Mouse (Mus musculus) spleen, adult 2 months (tissue): ENCODE measurements at regions not wholly inside any gene's neighbourhood (a gene's known extent, or its start where the extent isn't known, plus 50 kb on each side); places are given as distances from the start of the nearest gene placed in this dataset.

Experiments used
- DNase-seq, 2 experiments: peaks; one replicate each; pipeline versions ENCODE4 v3.0.0 to v3.0.0-alpha.2; 2012 to 2021; ENCODE audit warnings: low spot score in 2 of 2, low read depth in 1 of 2
- H3K27ac ChIP-seq: fragments of 200-500 bp; 2 replicates; pipeline ENCODE4 v1.5.1; 2012; ENCODE audit warnings: low read length, inconsistent platforms; ENCODE audit not compliant: insufficient read depth
- H3K27me3 ChIP-seq: fragments of 200-500 bp; 2 replicates; pipeline ENCODE4 v1.6.1; 2012; ENCODE audit warnings: mild to moderate bottlenecking, moderate library complexity, low read length, inconsistent platforms; ENCODE audit not compliant: control insufficient read depth, insufficient read depth
- H3K36me3 ChIP-seq: fragments of 200-500 bp; 2 replicates; pipeline ENCODE4 v1.6.1; 2012; ENCODE audit warnings: mild to moderate bottlenecking, low read length, inconsistent platforms; ENCODE audit not compliant: control insufficient read depth, insufficient read depth
- H3K4me1 ChIP-seq: fragments of 200-500 bp; 2 replicates; pipeline ENCODE4 v1.6.1; 2011; ENCODE audit warnings: inconsistent platforms; ENCODE audit not compliant: control insufficient read depth, insufficient read depth, insufficient read length
- H3K4me3 ChIP-seq: fragments of 200-500 bp; 2 replicates; pipeline ENCODE4 v1.5.1; 2011; ENCODE audit warnings: mild to moderate bottlenecking, inconsistent platforms; ENCODE audit not compliant: insufficient read depth, insufficient read length; ENCODE audit errors: extremely low read depth
- CTCF ChIP-seq: fragments of 200-500 bp; IDR thresholded peaks from 2 replicates; pipeline ENCODE4 v1.5.1; 2011; ENCODE audit warnings: mild to moderate bottlenecking, inconsistent platforms; ENCODE audit not compliant: insufficient read depth, insufficient read length, insufficient replicate concordance; ENCODE audit errors: extremely low read depth
- POLR2A ChIP-seq: fragments of 200-500 bp; IDR thresholded peaks from 2 replicates; pipeline ENCODE4 v1.6.1; 2011; ENCODE audit warnings: low read depth, low read length, inconsistent platforms
- WGBS: fragments of 180-500 bp; shearing (Covaris S2); methylation state at CpG from one replicate; pipeline ENCODE4 v1.1.7; 2018; 5-methylcytosine and 5-hydroxymethylcytosine counted together

GRCm38 (mm10) chr12:118784643-118785042 lies 61.5 kb upstream of the Sp8 start:
- Histone ChIP-seq H3K4me3 (no peak overlapping the region), H3K27ac (no peak overlapping the region), H3K4me1 (no peaks in the 10 kb centered on the region), H3K36me3 (no peaks in the 10 kb centered on the region), H3K27me3 (no peaks in the 10 kb centered on the region)
- TF ChIP-seq POLR2A (no peak), CTCF (no peak)
- no peak for DNase-seq
- 82% methylated on average over 1 of the region's 1 CpGs for WGBS

DNA sequence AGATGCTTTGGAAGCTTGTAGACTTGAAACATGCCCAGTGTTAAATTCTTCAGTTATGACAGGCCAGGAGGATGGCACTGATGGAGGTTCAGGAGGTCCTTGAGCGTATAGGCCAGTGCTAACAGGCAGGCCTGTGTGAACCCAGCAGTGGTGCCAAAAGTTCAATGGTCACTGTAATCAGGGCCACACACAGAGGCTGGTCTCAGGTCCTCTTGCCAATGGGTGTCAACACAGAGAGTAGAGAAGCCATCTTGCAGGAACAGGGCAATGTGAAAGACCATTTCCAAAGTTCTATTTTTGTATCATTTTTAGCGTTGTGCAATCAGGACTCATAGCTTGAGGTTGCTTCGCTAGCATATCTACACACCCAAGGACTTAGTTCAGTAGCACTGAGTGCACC lies 64.2 kb upstream of the Sp8 start:
- TF ChIP-seq POLR2A = no peak
- TF ChIP-seq CTCF = no peak
- H3K4me1 ChIP-seq = no peaks in the 10 kb centered on the region
- no peak overlapping the region for H3K4me3 ChIP-seq
- H3K36me3 ChIP-seq = no peaks in the 10 kb centered on the region
- no peak for DNase-seq
- no peaks in the 10 kb centered on the region for H3K27me3 ChIP-seq
- H3K27ac ChIP-seq = no peak overlapping the region
- WGBS = 83% methylated on average over 3 of the region's 3 CpGs

GRCm38 (mm10) chr12:118775463-118776064 lies 70.6 kb upstream of the Sp8 start:
- Histone ChIP-seq H3K27me3 (no peaks in the 10 kb centered on the region), H3K4me1 (no peaks in the 10 kb centered on the region), H3K36me3 (no peaks in the 10 kb centered on the region), H3K27ac (no peak overlapping the region), H3K4me3 (no peak overlapping the region)
- DNase-seq = no peak
- no peak for TF ChIP-seq POLR2A
- no peak for TF ChIP-seq CTCF
- whole genome bisulfite sequencing = 25% methylated on average over 1 of the region's 1 CpGs

DNA sequence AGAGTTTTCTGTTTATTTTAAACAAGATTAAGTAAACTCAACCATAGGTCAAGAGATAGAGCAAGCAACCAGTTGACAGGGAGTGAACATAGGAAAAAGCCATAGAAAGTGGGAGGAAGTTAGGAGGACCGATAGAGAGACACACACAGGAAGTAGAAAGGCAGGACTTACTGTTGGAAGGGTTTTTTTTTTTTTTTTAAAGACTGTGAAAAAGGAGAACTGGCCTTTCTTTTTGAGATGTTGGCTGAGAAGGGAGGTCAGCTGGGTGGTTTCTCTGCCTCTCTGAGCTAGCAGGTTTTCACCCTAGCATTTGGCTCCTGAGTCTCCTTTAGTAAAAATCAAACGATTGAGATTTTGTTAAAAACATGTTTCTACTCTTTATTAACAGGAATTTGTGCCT lies 73.3 kb upstream of the Sp8 start:
- no peaks in the 10 kb centered on the region for H3K36me3 ChIP-seq
- no peaks in the 10 kb centered on the region for H3K27me3 ChIP-seq
- no peak for DNase-seq
- no peaks in the 10 kb centered on the region for H3K4me1 ChIP-seq
- TF ChIP-seq CTCF (no peak), POLR2A (no peak)
- 38% methylated on average over 2 of the region's 2 CpGs for WGBS
- H3K4me3 ChIP-seq = no peak overlapping the region
- H3K27ac ChIP-seq = no peak overlapping the region

DNA sequence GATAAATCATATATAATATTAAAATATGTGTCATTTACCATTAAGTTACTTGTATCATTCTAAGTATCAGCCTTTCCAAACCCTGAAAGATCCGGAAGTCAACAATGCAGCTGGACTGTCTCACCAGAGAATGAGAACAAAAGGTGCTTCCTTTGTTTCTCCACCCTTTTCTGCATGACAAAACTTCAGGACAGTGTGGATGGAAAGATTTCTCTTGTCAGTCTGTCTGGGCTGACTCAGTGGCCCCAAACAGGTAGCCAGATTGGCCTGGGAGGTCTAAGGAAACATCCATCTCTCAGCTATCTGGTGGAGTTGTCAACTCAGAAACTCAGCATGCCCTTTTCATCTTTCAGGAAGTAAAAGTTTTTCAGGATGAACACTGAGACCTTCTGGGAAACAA lies 79.7 kb upstream of the Sp8 start:
- Histone ChIP-seq H3K27me3 (no peaks in the 10 kb centered on the region), H3K36me3 (no peaks in the 10 kb centered on the region), H3K27ac (no peak overlapping the region), H3K4me1 (no peaks in the 10 kb centered on the region), H3K4me3 (no peak overlapping the region)
- no peak for DNase-seq
- TF ChIP-seq POLR2A = no peak
- TF ChIP-seq CTCF = no peak
- WGBS = 73% methylated on average over 1 of the region's 1 CpGs

GRCm38 (mm10) chr12:118754076-118754475 lies 92.1 kb upstream of the Sp8 start:
- TF ChIP-seq POLR2A (no peak), CTCF (no peak)
- Histone ChIP-seq H3K27ac (no peak overlapping the region), H3K4me3 (no peak overlapping the region), H3K4me1 (no peaks in the 10 kb centered on the region), H3K27me3 (no peaks in the 10 kb centered on the region), H3K36me3 (no peaks in the 10 kb centered on the region)
- WGBS = 64% methylated on average over 2 of the region's 2 CpGs
- no peak for DNase-seq

DNA sequence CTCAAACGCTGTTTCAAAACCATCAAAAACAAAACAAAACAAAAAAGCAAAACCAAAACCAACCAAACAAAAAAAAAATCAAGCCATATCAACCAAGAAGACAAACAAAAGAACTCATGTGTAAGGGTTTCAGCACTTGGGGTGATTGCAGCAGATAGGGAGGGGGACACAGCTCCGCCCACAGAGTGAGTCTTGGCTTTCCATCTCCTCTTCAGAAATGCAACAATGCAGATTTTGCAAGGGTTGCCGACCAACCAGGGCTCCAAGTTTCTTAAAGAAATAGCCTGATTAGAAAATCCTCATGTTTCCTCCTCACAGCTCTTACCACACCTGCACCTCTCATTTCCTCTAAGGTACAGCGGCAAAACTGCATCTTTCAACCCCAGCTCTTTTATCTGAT lies 107.0 kb upstream of the Sp8 start:
- Histone ChIP-seq H3K27me3 (no peaks in the 10 kb centered on the region), H3K27ac (no peak overlapping the region), H3K36me3 (no peaks in the 10 kb centered on the region), H3K4me3 (no peak overlapping the region), H3K4me1 (no peaks in the 10 kb centered on the region)
- TF ChIP-seq CTCF (no peak), POLR2A (no peak)
- no peak for DNase-seq
- WGBS = 80% methylated on average over 4 of the region's 4 CpGs
